Mouse (Mus musculus): ENCODE measurements around the gene Csrp3. TPM values are rescaled to one million over a fixed set of nuclear protein-coding genes. Genes with fewer than 3 reads are reported as not detected.

Gene Csrp3
- polyA plus RNA-seq, 1 experiment = 0.33 TPM

DNA sequence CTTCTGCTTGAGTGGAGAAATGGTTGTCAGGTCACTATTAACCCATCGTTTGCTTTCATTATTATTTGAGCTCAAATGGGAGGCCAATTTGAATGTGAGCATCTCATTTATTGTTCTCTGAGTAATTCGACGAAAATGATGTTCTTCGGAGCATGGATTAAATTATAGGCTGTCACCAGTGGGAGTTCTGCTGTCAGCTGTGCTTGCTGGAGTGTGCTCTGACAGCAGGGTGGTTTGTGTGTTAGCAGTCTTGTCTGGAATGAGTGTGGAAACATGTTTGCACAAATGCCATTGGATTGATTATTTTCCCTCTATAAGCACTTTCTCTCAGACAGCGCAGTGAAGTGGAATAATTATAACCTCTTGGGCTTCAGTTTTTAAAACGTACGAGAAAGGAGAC lies 44.5 kb downstream of the Csrp3 start:
- Histone ChIP-seq H3K4me3 (ENCODE audit: insufficient read depth, poor library complexity, severe bottlenecking) (no peak overlapping the region), H3K27me3 (ENCODE audit: control insufficient read depth, insufficient read depth, insufficient read length) (no peaks in the 10 kb centered on the region), H3ac (ENCODE audit: control insufficient read depth, insufficient read length, low read depth) (no peak overlapping the region), H3K79me2 (ENCODE audit: control insufficient read depth, insufficient read depth) (peaks cover 3% of the 10 kb centered on the region), H3K79me3 (ENCODE audit: low read depth) (no peaks in the 10 kb centered on the region), H3K36me3 (ENCODE audit: control insufficient read depth, insufficient read depth) (peaks cover 58% of the 10 kb centered on the region)
- TF ChIP-seq CTCF (IDR thresholded peaks at IDR 0.05; ENCODE audit: control insufficient read depth, insufficient read depth, insufficient read length) (no peak), FOSL1 (IDR thresholded peaks at IDR 0.05; ENCODE audit: insufficient read depth, low read length, poor library complexity, severe bottlenecking) (no peak), MYOD1 (IDR thresholded peaks at IDR 0.05; ENCODE audit: control insufficient read depth, insufficient read length, low read depth) (no peak), CEBPB (IDR thresholded peaks at IDR 0.05; ENCODE audit: low read depth) (no peak), USF1 (IDR thresholded peaks at IDR 0.05; ENCODE audit: low read depth) (no peak), MYOG (IDR thresholded peaks at IDR 0.05; ENCODE audit: control insufficient read depth, extremely low read depth, insufficient read length) (no peak), MAX (IDR thresholded peaks at IDR 0.05) (no peak)

DNA sequence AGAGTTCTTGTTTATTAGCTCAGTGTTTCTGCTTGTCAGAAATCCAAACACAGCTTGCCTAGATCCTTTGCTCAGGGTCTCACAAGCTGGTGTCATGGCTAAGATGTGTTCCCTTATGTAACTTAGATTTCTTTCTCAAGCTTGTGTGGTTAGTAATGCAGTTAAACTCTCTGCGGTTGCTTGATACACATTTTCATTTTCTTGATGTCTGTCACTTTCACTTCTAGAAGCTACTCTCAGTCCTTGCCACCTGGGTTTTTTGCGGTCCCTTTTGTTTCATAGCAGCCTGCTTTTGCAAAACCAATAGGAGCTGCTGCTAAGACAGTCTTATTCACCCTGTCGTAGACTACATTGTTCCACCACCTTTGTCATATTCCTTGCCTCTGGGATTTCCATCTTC lies 52.7 kb downstream of the Csrp3 start:
- Histone ChIP-seq H3K4me3 (ENCODE audit: insufficient read depth, poor library complexity, severe bottlenecking) (no peak overlapping the region), H3K79me3 (ENCODE audit: low read depth) (peaks cover 13% of the 10 kb centered on the region), H3ac (ENCODE audit: control insufficient read depth, insufficient read length, low read depth) (no peak overlapping the region), H3K79me2 (ENCODE audit: control insufficient read depth, insufficient read depth) (peaks cover 42% of the 10 kb centered on the region), H3K27me3 (ENCODE audit: control insufficient read depth, insufficient read depth, insufficient read length) (no peaks in the 10 kb centered on the region), H3K36me3 (ENCODE audit: control insufficient read depth, insufficient read depth) (peaks cover 29% of the 10 kb centered on the region)
- TF ChIP-seq MYOG (IDR thresholded peaks at IDR 0.05; ENCODE audit: control insufficient read depth, extremely low read depth, insufficient read length) (no peak), FOSL1 (IDR thresholded peaks at IDR 0.05; ENCODE audit: insufficient read depth, low read length, poor library complexity, severe bottlenecking) (no peak), CTCF (IDR thresholded peaks at IDR 0.05; ENCODE audit: control insufficient read depth, insufficient read depth, insufficient read length) (no peak), USF1 (IDR thresholded peaks at IDR 0.05; ENCODE audit: low read depth) (no peak), CEBPB (IDR thresholded peaks at IDR 0.05; ENCODE audit: low read depth) (no peak), MAX (IDR thresholded peaks at IDR 0.05) (no peak), MYOD1 (IDR thresholded peaks at IDR 0.05; ENCODE audit: control insufficient read depth, insufficient read length, low read depth) (no peak)

DNA sequence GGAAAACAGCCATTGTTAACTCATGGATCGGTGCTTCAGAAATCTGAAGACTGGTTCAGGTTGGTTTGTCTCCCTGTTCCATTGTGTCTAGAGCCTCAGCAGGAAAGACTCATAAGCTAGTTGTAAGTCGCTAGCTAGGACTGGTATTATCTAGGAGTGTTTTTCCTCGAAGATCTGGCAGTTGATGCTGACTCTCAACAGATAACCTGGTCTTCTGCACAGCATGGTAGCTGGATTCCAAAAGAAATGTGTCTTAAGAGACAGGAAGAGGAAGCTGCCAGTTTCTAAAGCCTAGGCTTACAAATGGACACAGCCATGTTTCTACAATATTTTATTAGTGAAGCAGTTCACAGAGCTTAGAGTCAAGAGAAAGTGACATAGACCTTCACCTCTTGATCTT lies 56.4 kb downstream of the Csrp3 start:
- Histone ChIP-seq H3K27me3 (ENCODE audit: control insufficient read depth, insufficient read depth, insufficient read length) (no peaks in the 10 kb centered on the region), H3K79me2 (ENCODE audit: control insufficient read depth, insufficient read depth) (peaks cover 49% of the 10 kb centered on the region), H3ac (ENCODE audit: control insufficient read depth, insufficient read length, low read depth) (no peak overlapping the region), H3K4me3 (ENCODE audit: insufficient read depth, poor library complexity, severe bottlenecking) (no peak overlapping the region), H3K36me3 (ENCODE audit: control insufficient read depth, insufficient read depth) (peaks cover 10% of the 10 kb centered on the region), H3K79me3 (ENCODE audit: low read depth) (peaks cover 18% of the 10 kb centered on the region)
- TF ChIP-seq CEBPB (IDR thresholded peaks at IDR 0.05; ENCODE audit: low read depth) (no peak), MYOD1 (IDR thresholded peaks at IDR 0.05; ENCODE audit: control insufficient read depth, insufficient read length, low read depth) (no peak), MAX (IDR thresholded peaks at IDR 0.05) (no peak), MYOG (IDR thresholded peaks at IDR 0.05; ENCODE audit: control insufficient read depth, extremely low read depth, insufficient read length) (no peak), FOSL1 (IDR thresholded peaks at IDR 0.05; ENCODE audit: insufficient read depth, low read length, poor library complexity, severe bottlenecking) (no peak), CTCF (IDR thresholded peaks at IDR 0.05; ENCODE audit: control insufficient read depth, insufficient read depth, insufficient read length) (no peak), USF1 (IDR thresholded peaks at IDR 0.05; ENCODE audit: low read depth) (no peak)

DNA sequence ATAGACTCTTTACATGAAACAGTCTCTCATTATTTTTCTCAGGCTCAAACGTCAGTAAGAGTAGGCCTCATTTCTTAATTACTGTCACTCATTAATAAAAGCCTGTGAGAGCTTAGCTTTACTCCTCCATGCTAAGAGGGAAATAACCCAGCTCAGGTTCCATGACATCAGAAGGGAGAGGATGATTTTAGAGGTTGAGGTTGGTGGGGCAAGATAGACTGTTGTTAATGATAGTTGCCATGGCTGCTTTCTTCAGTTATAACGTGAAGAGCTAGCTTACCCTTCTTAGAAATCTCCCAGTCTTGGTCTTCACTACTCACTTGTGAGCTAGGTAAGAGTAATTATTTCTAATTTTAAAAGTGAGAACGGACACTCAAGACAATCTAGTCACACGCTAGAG lies 57.7 kb downstream of the Csrp3 start:
- Histone ChIP-seq H3K27me3 (ENCODE audit: control insufficient read depth, insufficient read depth, insufficient read length) (no peaks in the 10 kb centered on the region), H3K79me3 (ENCODE audit: low read depth) (peaks cover 15% of the 10 kb centered on the region), H3K79me2 (ENCODE audit: control insufficient read depth, insufficient read depth) (peaks cover 49% of the 10 kb centered on the region), H3K36me3 (ENCODE audit: control insufficient read depth, insufficient read depth) (peaks cover under 1% of the 10 kb centered on the region), H3ac (ENCODE audit: control insufficient read depth, insufficient read length, low read depth) (no peak overlapping the region), H3K4me3 (ENCODE audit: insufficient read depth, poor library complexity, severe bottlenecking) (no peak overlapping the region)
- TF ChIP-seq USF1 (IDR thresholded peaks at IDR 0.05; ENCODE audit: low read depth) = no peak
- no peak for TF ChIP-seq CEBPB (IDR thresholded peaks at IDR 0.05; ENCODE audit: low read depth)
- TF ChIP-seq MYOD1 (IDR thresholded peaks at IDR 0.05; ENCODE audit: control insufficient read depth, insufficient read length, low read depth) = no peak
- no peak for TF ChIP-seq CTCF (IDR thresholded peaks at IDR 0.05; ENCODE audit: control insufficient read depth, insufficient read depth, insufficient read length)
- no peak for TF ChIP-seq FOSL1 (IDR thresholded peaks at IDR 0.05; ENCODE audit: insufficient read depth, low read length, poor library complexity, severe bottlenecking)
- TF ChIP-seq MAX (IDR thresholded peaks at IDR 0.05) = no peak
- TF ChIP-seq MYOG (IDR thresholded peaks at IDR 0.05; ENCODE audit: control insufficient read depth, extremely low read depth, insufficient read length) = no peak

DNA sequence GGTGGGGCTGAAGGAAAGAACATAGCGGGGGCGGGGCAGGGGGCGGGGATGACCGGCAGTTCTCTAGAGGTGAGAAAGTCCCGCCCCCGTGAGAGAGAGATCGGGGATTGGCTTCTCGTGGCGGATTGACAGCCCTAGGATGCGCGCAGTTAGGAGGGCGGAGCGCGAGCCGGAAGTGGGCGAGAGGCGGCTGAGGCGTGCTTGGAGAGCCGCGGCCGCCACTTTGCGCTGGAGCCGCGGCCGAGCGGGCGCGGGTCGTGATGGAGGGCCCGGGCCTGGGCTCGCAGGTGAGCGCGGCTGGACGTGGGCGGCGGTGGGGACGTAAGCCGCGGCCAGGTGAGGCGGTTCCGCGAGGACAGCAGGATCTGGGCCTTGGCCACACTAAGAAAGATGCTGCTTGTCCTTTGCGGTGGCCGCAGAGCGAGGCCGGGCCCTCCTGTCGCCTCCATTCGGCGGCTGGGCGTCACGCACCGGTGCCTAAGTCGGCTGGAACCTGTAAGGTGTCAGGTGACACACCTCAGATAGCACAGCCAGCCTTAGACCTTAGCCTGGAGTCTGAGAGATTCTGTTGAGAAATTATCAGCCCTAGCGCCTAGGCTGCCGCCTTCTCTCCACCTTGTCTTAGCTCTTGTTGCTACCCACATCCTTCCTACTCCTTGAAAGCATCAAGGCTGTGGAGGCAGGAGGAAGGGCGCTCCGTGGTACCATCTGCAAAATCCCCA lies 58.8 kb downstream of the Csrp3 start, which contains the start of gene Zdhhc13:
Gene Zdhhc13 (plus strand): TSS at position 153 of the 722 bp plus-strand sequence.
- Histone ChIP-seq H3K4me3 (ENCODE audit: insufficient read depth, poor library complexity, severe bottlenecking) (peak within 1 kb of the TSS; percentile 55), H3K36me3 (ENCODE audit: control insufficient read depth, insufficient read depth) (no peaks in the 10 kb centered on the region), H3K79me2 (ENCODE audit: control insufficient read depth, insufficient read depth) (peaks cover 48% of the 10 kb centered on the region), H3ac (ENCODE audit: control insufficient read depth, insufficient read length, low read depth) (peak within 1 kb of the TSS; percentile 95), H3K79me3 (ENCODE audit: low read depth) (peaks cover 13% of the 10 kb centered on the region), H3K27me3 (ENCODE audit: control insufficient read depth, insufficient read depth, insufficient read length) (no peaks in the 10 kb centered on the region)
- TF ChIP-seq USF1 (IDR thresholded peaks at IDR 0.05; ENCODE audit: low read depth) (no peak), MYOD1 (IDR thresholded peaks at IDR 0.05; ENCODE audit: control insufficient read depth, insufficient read length, low read depth) (no peak), CTCF (IDR thresholded peaks at IDR 0.05; ENCODE audit: control insufficient read depth, insufficient read depth, insufficient read length) (no peak), MYOG (IDR thresholded peaks at IDR 0.05; ENCODE audit: control insufficient read depth, extremely low read depth, insufficient read length) (no peak), MAX (IDR thresholded peaks at IDR 0.05) (no peak), CEBPB (IDR thresholded peaks at IDR 0.05; ENCODE audit: low read depth) (no peak), FOSL1 (IDR thresholded peaks at IDR 0.05; ENCODE audit: insufficient read depth, low read length, poor library complexity, severe bottlenecking) (no peak)

Data from C2C12 (cell line).